9 mouse cellular contexts compared by ENCODE assay signal in the genomic region with DNA sequence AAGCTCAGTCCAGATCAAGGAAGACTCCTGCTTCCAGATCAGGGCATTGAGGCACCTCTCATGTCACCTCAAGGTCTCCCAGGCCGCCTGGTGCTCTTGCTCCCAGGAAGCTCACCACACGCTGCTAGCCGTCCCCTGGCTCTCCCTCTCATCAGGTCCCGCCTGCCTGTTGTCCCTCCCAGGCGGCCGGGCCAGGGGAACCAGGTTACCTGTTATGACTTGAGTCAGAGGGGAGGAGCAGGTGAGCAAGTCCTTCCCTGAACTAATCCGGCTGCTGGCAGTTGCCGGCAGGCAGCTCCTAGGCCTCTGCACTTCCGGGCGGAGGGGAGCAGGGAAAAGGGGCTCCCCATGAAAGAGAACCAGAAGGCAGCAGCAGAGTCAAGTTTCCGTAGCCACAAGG. TPM values are rescaled to one million over a fixed set of nuclear protein-coding genes. Genes with fewer than 3 reads are reported as not detected.
A peak's percentile ranks its signal among the peaks of the same experiment; 100 is the strongest.
DNase-seq lines count a peak whose midpoint lies in the region; ATAC-seq lines count a peak whose summit lies in the region.
"Had no signal": no experiment of that assay in that cellular context is flagged by ENCODE, and none has a peak within 500 bp of the region (broad histone marks: within the 10 kb centered on the region; RNA-seq: fewer than 3 reads in every experiment).

No protein-coding gene starts in this region.

- peak overlapping the region; percentile 14 for H3K4me3 ChIP-seq in embryonic facial prominence, embryonic 11.5 days (ENCODE audit: low read depth, low read length)

- H3K9ac ChIP-seq in embryonic facial prominence, embryonic 11.5 days (replicated peaks; ENCODE audit: low read length): peak overlapping the region; percentile 43

- no peaks in the 10 kb centered on the region for H3K9me3 ChIP-seq in embryonic facial prominence, embryonic 11.5 days (replicated peaks; ENCODE audit: control insufficient read depth, low read length)

- WGBS in embryonic facial prominence, embryonic 11.5 days: 16% methylated on average over 11 of the region's 11 CpGs

- H3K27me3 ChIP-seq in embryonic facial prominence, embryonic 11.5 days (ENCODE audit: control insufficient read depth, insufficient read depth, low read length): no peaks in the 10 kb centered on the region

- H3K4me1 ChIP-seq in embryonic facial prominence, embryonic 11.5 days (ENCODE audit: control insufficient read depth, insufficient read depth, low read length): peaks cover 12% of the 10 kb centered on the region

- peak overlapping the region; percentile 31; the same call in 1 of the 2 replicates for H3K27ac ChIP-seq in embryonic facial prominence, embryonic 11.5 days (replicated peaks; ENCODE audit: low read depth, low read length)

- peak; percentile 43 for DNase-seq in 3134 (ENCODE audit: extremely low read depth, insufficient read length, low spot score)
- peak; percentile 31 for DNase-seq in embryonic facial prominence, embryonic 11.5 days (ENCODE audit: low spot score)
- peak; percentile 71 to 77 for DNase-seq in kidney, adult 8-10 months
- peak; percentile 47 for DNase-seq in lung, postnatal 14 days
- DNase-seq in layer of hippocampus, adult 9-10 months (ENCODE audit: low spot score): no peak
- DNase-seq in adrenal gland, postnatal 36 days: no peak
- DNase-seq: cerebellum, adult 9-10 months had no signal

- no peaks in the 10 kb centered on the region; the same call in none of the 2 replicates for H3K36me3 ChIP-seq in embryonic facial prominence, embryonic 11.5 days (replicated peaks; ENCODE audit: control insufficient read depth, insufficient read depth, low read depth, low read length)

- peak overlapping the region; percentile 38 for H3K4me2 ChIP-seq in embryonic facial prominence, embryonic 11.5 days (ENCODE audit: low read depth, low read length)

- ATAC-seq in embryonic facial prominence, embryonic 11.5 days (replicated peaks; ENCODE audit: insufficient number of reproducible peaks, low FRiP score, low TSS enrichment, low read depth): no peak
- ATAC-seq in granulocyte monocyte progenitor cell, adult 5-6 weeks (replicated peaks; ENCODE audit: poor library complexity, severe bottlenecking): no peak
- ATAC-seq in megakaryocyte, adult 5-6 weeks (ENCODE audit: poor library complexity, severe bottlenecking): no peak

RNA-seq across cellular contexts. Expression of gene Inava, which starts 3.9 kb away (rescaled TPM):
- 15.7 and 20.4 TPM in 2 replicates for polyA plus RNA-seq in embryonic facial prominence, embryonic 11.5 days (2014; fragmentation: Nextera tagmentation; extraction: Ambion mirVana)
- not detected in 2 replicates for total RNA-seq in granulocyte monocyte progenitor cell, adult 5-6 weeks (2014; fragmentation: Nextera tagmentation)
- not detected in 2 replicates for total RNA-seq in granulocyte monocyte progenitor cell, adult 5-6 weeks (2017)
- total RNA-seq in adrenal gland, postnatal 36 days (2021): not detected
- not detected in 2 replicates for total RNA-seq in megakaryocyte, adult 5-6 weeks (2015)
- total RNA-seq in megakaryocyte, adult 5-6 weeks (2017): not detected in 2 replicates

RNA-seq across cellular contexts. Expression of gene Mroh3, which starts 17.6 kb away (rescaled TPM):
- polyA plus RNA-seq in embryonic facial prominence, embryonic 11.5 days (2014; fragmentation: Nextera tagmentation; extraction: Ambion mirVana): 0.54 TPM in 1 of 2 replicates, not detected in the other
- total RNA-seq in granulocyte monocyte progenitor cell, adult 5-6 weeks (2014; fragmentation: Nextera tagmentation): not detected in 2 replicates
- total RNA-seq in granulocyte monocyte progenitor cell, adult 5-6 weeks (2017): not detected in 2 replicates
- total RNA-seq in adrenal gland, postnatal 36 days (2021): not detected
- not detected in 2 replicates for total RNA-seq in megakaryocyte, adult 5-6 weeks (2015)
- total RNA-seq in megakaryocyte, adult 5-6 weeks (2017): not detected in 2 replicates

RNA-seq across cellular contexts. Expression of gene Gpr25, which starts 30.5 kb away (rescaled TPM):
- polyA plus RNA-seq in embryonic facial prominence, embryonic 11.5 days (2014; fragmentation: Nextera tagmentation; extraction: Ambion mirVana): not detected in 2 replicates
- not detected in 2 replicates for total RNA-seq in granulocyte monocyte progenitor cell, adult 5-6 weeks (2014; fragmentation: Nextera tagmentation)
- total RNA-seq in granulocyte monocyte progenitor cell, adult 5-6 weeks (2017): not detected in 2 replicates
- total RNA-seq in adrenal gland, postnatal 36 days (2021): not detected
- total RNA-seq in megakaryocyte, adult 5-6 weeks (2015): not detected in 2 replicates
- not detected in 2 replicates for total RNA-seq in megakaryocyte, adult 5-6 weeks (2017)

Comparison
In these comparisons a context has a peak if more than half of its experiments do, and no peak if none do; other contexts are left out.
1. DNase-seq: peak in 3134 (single experiment), embryonic facial prominence, embryonic 11.5 days (single experiment), kidney, adult 8-10 months (2 of 2) and lung, postnatal 14 days (single experiment); none in layer of hippocampus, adult 9-10 months (single experiment) and adrenal gland, postnatal 36 days (0 of 2).